Mouse (Mus musculus) lung, postnatal 0 days (tissue): ENCODE data around the gene Nop14. TPM values are rescaled to one million over a fixed set of nuclear protein-coding genes. Genes with fewer than 3 reads are reported as not detected.
"Not testable (repeated sequence)": the region's sequence is repeated elsewhere in the genome, so short reads cannot be mapped to it uniquely, and the experiment has no call there.

ENCODE experiments used
- ATAC-seq: fragments of 200-750 bp; cut with Nextera tagmentation; 2 replicates; pipeline ENCODE4 v1.8.0; 2017; ENCODE audit warnings: moderate library complexity
- DNase-seq: peaks from one replicate; pipeline ENCODE4 v3.0.0-alpha.2; 2016; ENCODE audit warnings: low spot score
- H3K27ac ChIP-seq: fragments of 300-500 bp; sonication (generic); 2 replicates; pipeline ENCODE4 v1.5.1; 2014; ENCODE audit warnings: antibody characterized with exemption, mild to moderate bottlenecking, low read length, mixed read lengths
- H3K27me3 ChIP-seq: fragments of 300-500 bp; sonication (generic); replicated peaks from 2 replicates; pipeline ENCODE4 v1.6.1; 2014; ENCODE audit warnings: low read length, mixed read lengths; ENCODE audit not compliant: insufficient read depth
- H3K36me3 ChIP-seq: fragments of 300-500 bp; sonication (generic); 2 replicates; pipeline ENCODE4 v1.6.1; 2014; ENCODE audit warnings: low read length, mixed read lengths; ENCODE audit not compliant: insufficient read depth
- H3K4me1 ChIP-seq: fragments of 300-500 bp; sonication (generic); 2 replicates; pipeline ENCODE4 v1.6.1; 2014; ENCODE audit warnings: antibody characterized with exemption, low read depth, low read length, mixed read lengths; ENCODE audit not compliant: insufficient read depth
- H3K4me2 ChIP-seq: fragments of 300-500 bp; sonication (generic); replicated peaks from 2 replicates; pipeline ENCODE4 v1.6.1; 2014; ENCODE audit warnings: low read depth, mild to moderate bottlenecking, low read length, moderate library complexity, mixed read lengths
- H3K4me3 ChIP-seq: fragments of 300-500 bp; sonication (generic); 2 replicates; pipeline ENCODE4 v1.5.1; 2014; ENCODE audit warnings: low read depth, low read length
- H3K9ac ChIP-seq: fragments of 300-500 bp; sonication (generic); replicated peaks from 2 replicates; pipeline ENCODE4 v1.6.1; 2014; ENCODE audit warnings: low read depth, mild to moderate bottlenecking
- H3K9me3 ChIP-seq: fragments of 300-500 bp; sonication (generic); 2 replicates; pipeline ENCODE4 v1.6.1; 2016; ENCODE audit warnings: low read length, mixed read lengths
- CTCF ChIP-seq: IDR thresholded peaks from 2 replicates; pipeline ENCODE4 v1.5.1; 2016; ENCODE audit warnings: antibody characterized with exemption, mild to moderate bottlenecking
- EP300 ChIP-seq: IDR thresholded peaks from 2 replicates; pipeline ENCODE4 v1.6.1; 2016; ENCODE audit warnings: antibody characterized with exemption, mild to moderate bottlenecking, control low read depth
- WGBS: fragments of 180-500 bp; shearing (Covaris S2); extraction: QIAGEN DNeasy Blood & Tissue Kit; methylation state at CpG from one replicate; pipeline ENCODE4 v1.1.7; 2014; 5-methylcytosine and 5-hydroxymethylcytosine counted together
- polyA plus RNA-seq: library from polyadenylated mRNA; unstranded; fragments of >200 nt; fragmentation: Nextera tagmentation; extraction: Ambion mirVana; gene quantifications from 2 replicates; pipeline ENCODE4 v1.2.1, GENCODE M21; 2015

The Nop14 gene
- polyA plus RNA-seq, 1 experiment from 2014 or later, result 11.1 TPM

DNA sequence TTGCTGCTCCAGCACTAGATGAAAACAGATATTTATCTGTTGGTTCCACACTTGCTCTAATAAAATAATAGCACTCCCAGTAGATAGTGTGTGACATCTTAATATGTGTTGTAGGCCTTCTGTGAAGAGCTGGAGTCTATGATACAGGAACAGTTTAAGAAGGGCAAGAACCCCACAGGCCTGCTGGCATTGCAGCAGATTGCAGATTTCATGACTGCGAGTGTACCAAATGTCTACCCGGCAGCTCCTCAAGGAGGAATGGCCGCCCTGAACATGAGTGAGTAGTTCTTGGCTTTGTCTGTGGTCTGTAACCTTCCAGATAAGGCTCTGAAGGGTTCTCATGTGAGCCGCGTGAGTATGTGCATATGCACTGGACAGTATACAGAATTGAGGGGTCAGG, 55.4 kb downstream of the Nop14 start:
- Histone ChIP-seq H3K4me2 (no peak overlapping the region), H3K4me1 (no peaks in the 10 kb centered on the region; the same call in 1 of the 2 replicates), H3K36me3 (peaks cover 19% of the 10 kb centered on the region; the same call in 1 of the 2 replicates), H3K9me3 (no peaks in the 10 kb centered on the region), H3K27ac (no peak overlapping the region), H3K4me3 (no peak overlapping the region), H3K27me3 (no peaks in the 10 kb centered on the region), H3K9ac (no peak overlapping the region)
- no peak for DNase-seq
- no peak for ATAC-seq
- no peak for TF ChIP-seq EP300
- no peak for TF ChIP-seq CTCF
- 85% methylated on average over 5 of the region's 5 CpGs for WGBS

DNA sequence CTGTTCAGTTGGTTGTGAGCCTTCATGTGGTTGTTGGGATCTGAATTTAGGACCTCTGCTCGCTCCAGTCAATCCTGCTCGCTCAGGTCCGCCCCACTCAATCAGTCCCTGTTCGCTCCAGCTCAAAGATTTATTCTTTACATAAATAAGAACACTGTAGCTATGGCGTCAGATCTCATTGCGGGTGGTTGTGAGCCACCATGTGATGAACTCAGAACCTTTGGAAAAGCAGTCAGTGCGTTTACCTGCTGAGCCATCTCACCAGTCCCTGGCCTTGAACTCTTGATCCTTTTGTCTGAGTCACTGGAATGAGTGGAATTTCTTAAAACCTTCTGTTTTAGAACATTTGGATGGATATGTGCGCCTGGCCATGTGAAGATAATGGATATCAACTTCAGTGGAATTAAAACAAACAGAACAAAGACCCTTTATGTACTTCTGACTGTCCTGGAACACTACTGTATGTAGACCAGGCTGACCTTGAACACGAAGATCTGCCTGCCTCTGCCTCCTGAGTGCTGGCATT, 66.7 kb downstream of the Nop14 start:
- Histone ChIP-seq H3K4me1 (no peaks in the 10 kb centered on the region), H3K9me3 (no peaks in the 10 kb centered on the region), H3K4me2 (no peak overlapping the region), H3K27ac (no peak overlapping the region), H3K9ac (no peak overlapping the region), H3K4me3 (no peak overlapping the region), H3K27me3 (no peaks in the 10 kb centered on the region), H3K36me3 (no peaks in the 10 kb centered on the region)
- 94% methylated on average over 9 of the region's 9 CpGs for WGBS
- no peak for TF ChIP-seq EP300
- TF ChIP-seq CTCF, result no peak
- no peak for ATAC-seq
- no peak for DNase-seq

DNA sequence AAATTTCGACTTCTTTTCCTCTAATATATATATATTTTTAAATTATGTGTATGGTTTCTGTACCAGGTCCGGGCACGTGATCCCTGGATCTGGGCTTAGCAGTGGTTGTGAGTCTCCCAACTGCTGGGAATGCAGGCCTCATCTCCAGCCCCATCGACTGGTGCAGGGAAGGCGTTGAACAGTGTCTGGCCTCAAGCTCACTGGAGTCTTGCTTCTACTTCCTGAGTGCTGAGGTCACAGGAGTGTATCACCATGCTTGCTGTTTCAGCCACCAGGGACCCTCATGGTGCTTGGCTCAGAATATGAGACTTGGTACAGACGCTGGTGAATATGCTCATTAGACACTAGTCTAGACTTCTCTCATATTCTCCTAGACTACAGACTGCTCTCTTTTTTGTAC, 67.3 kb downstream of the Nop14 start:
- Histone ChIP-seq H3K4me3 (no peak overlapping the region), H3K27me3 (no peaks in the 10 kb centered on the region), H3K9ac (no peak overlapping the region), H3K4me2 (no peak overlapping the region), H3K4me1 (no peaks in the 10 kb centered on the region), H3K27ac (no peak overlapping the region), H3K36me3 (no peaks in the 10 kb centered on the region), H3K9me3 (no peaks in the 10 kb centered on the region)
- no peak for TF ChIP-seq CTCF
- no peak for TF ChIP-seq EP300
- DNase-seq (no peak), ATAC-seq (no peak)
- WGBS, result 95% methylated on average over 6 of the region's 6 CpGs

DNA sequence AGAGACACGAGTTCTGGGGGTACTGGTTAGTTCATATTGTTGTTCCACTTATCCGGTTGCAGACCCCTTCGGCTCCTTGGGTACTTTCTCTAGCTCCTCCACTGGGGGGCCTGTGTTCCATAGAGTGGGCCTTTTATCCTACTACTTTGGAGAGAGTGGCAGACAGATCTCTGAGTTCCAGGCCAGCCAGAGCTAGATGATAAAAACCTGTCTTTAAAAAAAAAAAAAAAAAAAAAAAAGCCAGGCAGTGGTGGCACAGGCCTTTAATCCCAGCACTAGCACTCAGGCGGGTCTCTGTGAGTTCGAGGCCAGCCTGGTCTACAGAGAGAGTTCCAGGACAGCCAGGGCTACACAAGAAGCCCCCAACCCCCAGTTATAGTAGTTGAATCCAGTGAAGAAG, 67.7 kb downstream of the Nop14 start:
- H3K4me2 ChIP-seq, H3K4me1 ChIP-seq, H3K27me3 ChIP-seq, H3K36me3 ChIP-seq, H3K9ac ChIP-seq, H3K27ac ChIP-seq, ATAC-seq, H3K4me3 ChIP-seq, DNase-seq, H3K9me3 ChIP-seq: not testable (repeated sequence)
- 92% methylated on average over 5 of the region's 5 CpGs for WGBS

DNA sequence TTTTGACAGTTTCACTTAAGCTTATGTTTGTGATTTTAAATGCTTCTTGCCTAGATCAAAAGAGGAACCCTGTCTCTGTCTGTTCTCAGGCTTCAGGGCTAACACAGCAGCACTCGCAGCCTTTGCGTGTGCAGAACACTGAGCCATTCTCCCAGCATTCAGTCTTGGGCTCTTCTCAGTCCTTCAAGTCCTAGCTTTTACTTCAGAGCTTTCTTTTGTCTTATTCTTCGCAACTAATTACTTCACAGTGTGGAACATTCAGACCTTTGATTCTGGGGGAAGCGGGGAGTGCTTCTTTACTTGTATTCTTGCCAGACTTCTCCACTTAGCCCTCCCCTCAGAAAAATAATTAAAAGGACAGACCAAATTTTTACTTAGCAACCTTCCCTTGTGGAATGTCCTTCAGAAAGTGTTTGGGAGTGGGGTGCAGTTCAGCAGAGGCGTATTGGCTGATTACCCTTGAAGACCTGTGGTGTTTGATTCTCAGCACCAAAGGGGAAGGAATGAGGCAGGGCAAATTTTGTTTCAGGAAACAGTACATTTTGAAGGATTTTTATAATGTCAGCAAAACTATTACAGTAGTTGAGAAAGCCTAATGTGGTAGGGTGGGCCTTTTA, 68.5 kb downstream of the Nop14 start:
- Histone ChIP-seq H3K4me1 (no peaks in the 10 kb centered on the region), H3K27me3 (no peaks in the 10 kb centered on the region), H3K4me3 (no peak overlapping the region), H3K9ac (no peak overlapping the region), H3K36me3 (no peaks in the 10 kb centered on the region), H3K9me3 (no peaks in the 10 kb centered on the region), H3K4me2 (no peak overlapping the region), H3K27ac (no peak overlapping the region)
- DNase-seq (peak; percentile 31), ATAC-seq (no peak)
- TF ChIP-seq CTCF (no peak), EP300 (no peak)
- WGBS, result 61% methylated on average over 5 of the region's 5 CpGs

DNA sequence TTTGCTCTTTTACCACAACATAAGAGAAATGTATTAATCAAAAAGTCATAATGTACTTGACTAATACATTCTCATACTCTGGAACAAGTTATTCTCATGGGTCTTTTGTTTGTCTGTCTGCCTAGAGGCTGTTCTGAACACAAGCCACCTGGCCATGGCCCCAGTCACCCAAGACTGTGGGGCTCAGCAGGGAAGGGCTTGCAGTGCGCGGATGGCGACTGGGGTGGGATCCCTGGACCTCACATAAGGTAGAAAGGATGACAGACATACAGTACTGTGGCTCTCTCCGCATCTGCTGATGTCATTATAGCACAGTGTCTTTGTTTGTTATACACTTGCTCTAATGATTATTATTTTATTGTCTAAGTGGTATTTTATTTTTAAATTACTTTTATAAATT, 69.2 kb downstream of the Nop14 start:
- Histone ChIP-seq H3K9ac (no peak overlapping the region), H3K27ac (no peak overlapping the region), H3K9me3 (no peaks in the 10 kb centered on the region), H3K27me3 (no peaks in the 10 kb centered on the region), H3K4me2 (no peak overlapping the region), H3K4me1 (no peaks in the 10 kb centered on the region), H3K4me3 (no peak overlapping the region), H3K36me3 (no peaks in the 10 kb centered on the region)
- ATAC-seq (no peak), DNase-seq (no peak)
- TF ChIP-seq EP300, result no peak
- TF ChIP-seq CTCF, result no peak
- WGBS, result 67% methylated on average over 4 of the region's 4 CpGs

DNA sequence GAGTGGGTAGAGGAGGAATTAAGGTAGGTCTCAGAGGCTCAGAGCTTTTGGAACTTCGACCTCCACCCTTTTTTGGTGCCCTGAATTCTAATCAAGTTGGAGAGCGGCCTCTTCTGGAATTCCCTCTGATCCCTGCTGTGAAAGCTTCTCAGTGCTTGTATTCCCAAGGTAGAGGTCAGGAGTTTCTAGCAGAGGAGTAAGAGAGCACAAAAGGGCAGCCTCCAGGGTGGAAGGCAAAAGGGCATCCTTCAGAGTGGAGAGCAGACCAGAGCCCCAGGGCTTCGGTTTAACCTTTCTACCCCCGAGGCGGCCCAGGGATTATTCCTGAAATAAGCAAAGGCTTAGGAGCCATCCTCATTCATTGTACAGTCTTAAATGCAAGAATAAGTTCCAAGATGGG, 69.9 kb downstream of the Nop14 start:
- Histone ChIP-seq H3K27ac (no peak overlapping the region), H3K9ac (no peak overlapping the region), H3K4me1 (no peaks in the 10 kb centered on the region), H3K4me3 (no peak overlapping the region), H3K4me2 (no peak overlapping the region), H3K27me3 (no peaks in the 10 kb centered on the region), H3K9me3 (no peaks in the 10 kb centered on the region), H3K36me3 (no peaks in the 10 kb centered on the region)
- WGBS, result 59% methylated on average over 5 of the region's 5 CpGs
- DNase-seq, result no peak
- ATAC-seq, result no peak
- TF ChIP-seq EP300 (no peak), CTCF (no peak)

Other genes starting within 250 kb of the Nop14 start
- 23.3 and 24.2 TPM in 2 replicates for gene Tnip2, start 146.2 kb downstream of the Nop14 start, polyA plus RNA-seq
- gene Sh3bp2, start 134.3 kb downstream of the Nop14 start, polyA plus RNA-seq, result 7.7 and 9.2 TPM in 2 replicates
- 135 and 145 TPM in 2 replicates for gene Add1, start 86.5 kb downstream of the Nop14 start, polyA plus RNA-seq
- 52.1 and 75.2 TPM in 2 replicates for gene Mfsd10, start 22.9 kb downstream of the Nop14 start, polyA plus RNA-seq
- gene Grk4, start 231 bp upstream of the Nop14 start, polyA plus RNA-seq, result 3.5 and 5.1 TPM in 2 replicates
- gene Htt, start 101.6 kb upstream of the Nop14 start, polyA plus RNA-seq, result 3.7 and 3.8 TPM in 2 replicates
- 0.50 and 0.73 TPM in 2 replicates for gene Msantd1, start 247.9 kb upstream of the Nop14 start, polyA plus RNA-seq